Mouse (Mus musculus) brain, embryonic 18.5 days (tissue): ENCODE results near the gene Btnl6.
"Not testable (repeated sequence)": the region's sequence is repeated elsewhere in the genome, so short reads cannot be mapped to it uniquely, and the experiment has no call there.

Source experiments
- DNase-seq: peaks from one replicate; pipeline ENCODE4 v3.0.0-alpha.2; 2012; ENCODE audit warnings: low read depth, low spot score

Gene Btnl6

GRCm38 (mm10) chr17:34517252-34517651, at the start of gene Btnl6:
Gene Btnl6, minus strand, starts transcription at chr17:34517352.
- no peak for DNase-seq

DNA sequence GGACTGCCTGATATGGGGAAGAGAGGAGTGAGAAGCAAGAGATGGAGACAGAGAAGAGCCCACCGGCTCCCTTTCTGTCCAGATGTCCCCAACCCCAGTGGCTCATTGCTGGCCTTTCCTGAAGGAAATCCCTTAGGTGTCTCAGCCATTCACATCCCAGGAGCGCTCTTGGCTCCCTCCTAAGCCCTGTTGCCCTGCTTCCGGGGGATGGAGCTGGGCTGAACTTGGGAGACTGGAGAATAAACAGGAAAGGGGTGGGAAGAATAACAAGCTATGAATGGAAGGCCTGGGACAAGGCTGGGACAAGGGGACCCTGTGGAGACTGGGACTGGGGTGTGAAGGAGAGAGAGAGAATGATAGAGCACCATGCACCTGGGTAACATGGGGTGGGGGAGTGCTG, 47.6 kb upstream of the Btnl6 start:
- no peak for DNase-seq

GRCm38 (mm10) chr17:34564003-34564421, 46.9 kb upstream of the Btnl6 start, which contains the start of gene Notch4:
Gene Notch4, plus strand, starts transcription at chr17:34564268.
- no peak for DNase-seq

- DNase-seq = no peak
Measured at GRCm38 (mm10) chr17:34563354-34563753, 46.2 kb upstream of the Btnl6 start.

DNA sequence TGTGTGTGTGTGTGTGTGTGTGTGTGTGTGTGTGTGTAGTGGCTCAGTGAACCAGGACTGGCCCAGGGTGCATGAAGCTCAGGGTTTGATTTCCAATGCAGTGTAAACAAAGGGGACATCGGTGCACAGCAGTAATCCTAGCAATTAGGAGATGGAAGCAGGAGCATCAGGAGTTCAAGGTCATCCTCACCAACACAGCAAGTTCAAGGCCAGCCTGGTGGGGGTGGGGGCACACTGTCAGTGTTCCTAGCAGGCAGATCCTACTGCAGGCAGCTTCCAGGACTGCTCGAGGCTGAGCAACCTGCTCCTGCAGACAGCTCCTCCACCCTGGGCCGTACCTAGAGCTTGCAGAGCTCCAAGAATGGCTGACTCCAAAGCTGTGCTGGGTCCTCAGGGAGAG, 45.4 kb upstream of the Btnl6 start:
- no peak for DNase-seq

GRCm38 (mm10) chr17:34561200-34561599, 44.0 kb upstream of the Btnl6 start:
- no peak for DNase-seq

DNA sequence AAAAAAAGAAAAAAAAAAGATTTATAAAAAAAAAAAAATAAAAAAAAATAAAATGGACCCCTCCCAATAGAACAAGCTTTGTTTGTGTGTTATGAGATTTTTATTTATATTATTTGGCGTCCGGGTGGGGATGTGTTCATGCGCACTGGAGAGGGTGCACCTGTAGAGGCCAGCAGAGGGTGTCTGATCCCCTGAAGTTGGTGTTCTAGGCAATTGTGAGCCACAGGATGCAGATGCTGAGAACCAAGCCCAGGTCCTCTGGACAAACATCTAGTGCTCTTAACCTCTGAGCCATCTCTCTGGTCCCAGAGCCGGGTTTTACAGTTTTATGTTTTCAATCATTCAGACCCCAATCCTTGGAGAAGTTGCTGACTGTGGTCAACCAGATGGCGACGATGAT, 43.3 kb upstream of the Btnl6 start:
- no peak for DNase-seq

GRCm38 (mm10) chr17:34559895-34560294, 42.7 kb upstream of the Btnl6 start:
- no peak for DNase-seq

DNA sequence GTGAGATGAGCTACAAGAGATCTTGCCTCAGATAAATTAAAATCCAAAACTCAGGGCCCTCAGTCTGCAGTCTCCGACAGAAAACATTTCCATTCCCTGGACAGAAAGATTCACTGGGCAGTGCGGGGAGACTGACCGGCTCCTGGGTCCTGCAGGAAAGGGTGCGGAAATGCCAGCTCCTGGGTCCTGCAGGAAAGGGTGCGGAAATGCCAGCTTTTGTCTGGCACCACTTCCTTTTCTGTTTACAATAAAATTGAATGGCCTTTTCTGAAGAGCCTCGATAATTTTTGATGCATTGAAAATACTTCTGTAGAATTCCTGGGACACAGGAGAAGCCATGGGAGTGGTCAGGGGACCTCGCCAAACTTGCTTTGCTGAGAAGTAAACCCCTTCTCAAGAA, 42.0 kb upstream of the Btnl6 start:
- DNase-seq = no peak

DNA sequence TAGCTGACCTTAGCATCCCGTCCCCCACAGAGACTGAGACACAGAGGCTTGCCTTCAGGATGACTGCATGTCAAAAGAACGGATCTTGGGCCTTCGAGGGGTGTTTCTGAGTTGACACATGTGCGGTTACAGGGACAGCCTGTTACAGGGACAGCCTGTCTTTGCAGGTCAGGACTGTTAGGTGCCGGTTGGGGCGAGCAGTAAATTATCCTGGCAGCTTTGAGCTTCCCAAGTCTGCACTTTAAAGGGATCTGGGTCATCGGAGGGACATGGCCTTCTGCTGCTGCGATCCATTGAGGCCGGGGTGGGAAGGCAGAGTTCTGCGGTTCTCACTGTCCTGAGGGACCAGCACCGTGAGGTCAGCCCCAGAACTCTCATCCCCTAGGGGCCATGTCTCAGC, 40.3 kb upstream of the Btnl6 start:
- no peak for DNase-seq

DNA sequence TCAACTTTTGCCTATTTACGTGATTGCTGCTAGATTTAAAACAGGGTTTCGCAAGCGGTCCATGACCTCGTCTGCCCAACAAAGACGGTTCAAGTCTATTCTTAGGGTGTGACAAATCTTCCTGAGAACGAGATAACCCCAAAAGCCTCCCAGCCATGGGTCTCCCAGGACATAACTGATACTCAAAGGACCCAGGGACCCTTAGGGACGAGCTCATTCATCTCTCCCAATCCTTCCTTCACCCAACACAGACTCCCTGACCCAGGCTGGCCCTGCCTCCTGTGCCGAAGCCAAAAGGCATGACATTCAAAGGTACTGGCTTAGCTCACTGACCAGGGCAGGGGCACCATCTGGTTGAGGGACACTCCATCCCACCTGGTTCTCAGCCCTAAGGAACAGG, 39.3 kb upstream of the Btnl6 start:
- DNase-seq = no peak

- no peak for DNase-seq
Measured at GRCm38 (mm10) chr17:34555483-34555882, 38.3 kb upstream of the Btnl6 start.

DNA sequence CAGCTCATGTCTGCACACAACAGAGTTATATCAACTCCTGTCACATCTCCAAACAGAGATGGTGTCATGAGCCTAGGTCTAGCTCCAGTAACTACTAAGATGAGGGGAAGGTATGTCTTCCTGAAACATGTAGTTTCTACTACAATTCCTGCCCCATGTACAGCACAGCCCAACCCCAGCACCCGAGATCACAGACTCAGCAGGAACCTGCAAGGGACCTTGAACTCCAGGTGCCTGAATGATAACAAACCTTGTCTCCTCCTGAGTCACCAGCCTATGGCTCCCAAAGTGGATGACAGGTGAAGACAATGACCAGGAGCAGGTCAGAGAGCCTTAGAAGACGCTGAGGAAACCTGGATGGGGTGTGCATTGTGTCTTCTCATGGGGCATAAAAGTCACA, 32.7 kb upstream of the Btnl6 start:
- no peak for DNase-seq

DNA sequence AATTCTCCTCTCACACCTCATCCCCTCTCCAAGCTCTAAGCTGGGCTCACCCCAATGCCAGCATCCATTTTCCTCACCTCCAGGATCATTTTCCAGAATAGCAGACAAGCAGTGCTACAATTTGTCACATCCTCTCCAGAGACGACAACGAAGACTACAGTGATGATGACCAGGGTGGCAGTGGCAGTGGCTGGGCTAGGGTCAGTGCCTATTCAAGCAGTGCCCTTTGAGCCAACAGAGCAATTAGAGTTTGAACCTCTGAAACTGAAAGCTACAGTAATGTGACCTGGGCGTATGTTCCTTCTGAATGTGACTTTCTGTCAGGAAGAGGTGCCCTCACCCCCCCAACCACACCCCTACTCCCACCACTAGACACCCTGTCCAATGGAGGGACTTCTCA, 32.0 kb upstream of the Btnl6 start:
- no peak for DNase-seq

DNA sequence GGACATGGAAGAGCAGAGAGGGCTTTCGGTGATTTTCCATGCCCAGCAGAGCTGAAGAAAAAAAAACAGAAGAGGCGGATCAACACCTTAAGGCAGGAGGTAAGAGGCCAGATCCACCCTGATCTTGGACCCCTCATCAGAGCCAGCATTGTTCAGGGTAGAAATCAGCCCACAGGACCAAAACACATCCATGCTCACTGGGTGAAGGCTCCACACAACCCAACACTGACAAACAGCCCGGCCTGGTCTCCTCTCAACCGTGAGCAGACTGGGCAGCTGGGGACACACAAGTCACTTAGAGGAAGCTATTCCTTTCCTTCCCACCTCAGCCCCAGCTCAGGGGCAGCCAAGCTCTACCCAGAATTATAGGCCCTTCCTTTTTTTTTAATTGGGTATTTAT, 30.4 kb upstream of the Btnl6 start:
- no peak for DNase-seq

DNA sequence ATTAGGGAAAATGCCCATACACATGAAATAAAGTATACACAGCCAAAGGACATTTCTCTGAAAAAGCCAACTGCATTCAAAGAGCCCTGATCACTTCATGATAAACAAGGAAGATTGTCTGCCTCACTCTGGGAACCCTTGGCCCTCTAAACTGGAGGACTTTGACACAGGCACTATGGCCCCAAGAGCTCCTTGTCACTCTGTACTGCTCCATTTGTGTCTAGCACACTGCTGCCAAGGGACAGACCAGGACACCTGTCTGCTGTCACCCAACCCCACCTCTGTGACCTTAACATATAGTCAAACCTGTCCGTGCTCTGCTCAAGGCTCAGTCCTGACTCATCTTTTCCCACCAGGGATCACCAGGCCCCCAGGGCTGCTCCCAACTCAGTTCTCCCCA, 29.6 kb upstream of the Btnl6 start:
- no peak for DNase-seq

GRCm38 (mm10) chr17:34543567-34543966, 26.4 kb upstream of the Btnl6 start:
- not testable (repeated sequence) for DNase-seq

DNA sequence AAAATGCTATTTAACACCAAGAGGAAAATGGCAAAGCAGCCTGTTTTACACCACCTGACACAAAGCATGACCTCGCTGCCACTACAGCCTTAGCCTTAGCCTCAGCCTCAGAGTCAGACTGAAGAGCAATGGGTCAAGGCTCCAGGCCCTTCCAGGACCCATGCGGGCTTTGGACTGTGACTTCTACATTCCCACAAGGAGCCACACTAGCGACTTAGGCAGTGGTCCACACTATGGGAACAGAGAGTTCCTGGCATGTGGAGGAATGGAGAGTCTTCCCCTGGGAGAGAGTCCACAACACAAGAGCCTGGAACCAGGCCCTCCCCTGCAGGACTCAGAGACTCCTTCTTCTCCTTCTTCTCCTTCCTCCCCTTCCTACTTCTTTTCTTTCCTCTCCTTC, 15.5 kb upstream of the Btnl6 start:
- DNase-seq = no peak

GRCm38 (mm10) chr17:34519001-34519400, 1.8 kb upstream of the Btnl6 start:
- no peak for DNase-seq

DNA sequence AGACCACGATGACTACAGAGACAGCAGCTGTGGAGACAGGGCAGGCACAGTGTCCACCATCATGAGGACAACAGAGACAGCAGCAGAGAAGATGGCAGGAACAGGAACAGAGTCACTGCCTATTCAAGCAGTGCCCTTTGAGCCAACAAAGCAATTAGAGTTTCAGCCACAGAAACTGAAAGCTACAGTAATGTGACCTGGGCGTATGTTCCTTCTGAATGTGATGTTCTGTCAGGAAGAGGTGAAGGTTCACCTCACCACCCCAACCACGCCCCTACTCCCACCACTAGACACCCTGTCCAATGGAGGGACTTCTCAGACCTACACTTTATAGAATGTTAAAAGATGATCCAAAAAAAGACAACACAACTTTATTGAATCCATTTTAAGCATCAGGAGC, 1.4 kb upstream of the Btnl6 start:
- not testable (repeated sequence) for DNase-seq

DNA sequence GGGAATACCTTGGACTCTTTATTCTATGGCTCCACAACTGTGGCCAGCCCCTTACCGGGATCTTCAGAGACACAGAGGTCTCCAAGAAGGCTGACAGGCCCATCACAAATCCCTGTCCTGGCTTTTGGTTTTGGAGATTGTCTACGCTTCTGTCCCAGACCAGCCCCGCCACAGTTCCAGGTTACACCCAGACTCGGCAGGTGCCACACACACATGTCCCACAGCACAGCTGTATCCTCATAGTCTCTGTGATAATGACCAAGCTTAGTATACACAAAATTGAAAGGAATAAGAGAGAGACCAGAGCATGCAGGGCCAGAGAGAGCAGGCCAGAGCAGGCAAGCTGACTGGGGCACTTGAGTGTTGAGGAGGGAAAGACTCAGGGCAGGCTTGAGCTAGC, 643 bp upstream of the Btnl6 start:
- no peak for DNase-seq

GRCm38 (mm10) chr17:34516514-34516913, 638 bp downstream of the Btnl6 start:
- DNase-seq = no peak

DNA sequence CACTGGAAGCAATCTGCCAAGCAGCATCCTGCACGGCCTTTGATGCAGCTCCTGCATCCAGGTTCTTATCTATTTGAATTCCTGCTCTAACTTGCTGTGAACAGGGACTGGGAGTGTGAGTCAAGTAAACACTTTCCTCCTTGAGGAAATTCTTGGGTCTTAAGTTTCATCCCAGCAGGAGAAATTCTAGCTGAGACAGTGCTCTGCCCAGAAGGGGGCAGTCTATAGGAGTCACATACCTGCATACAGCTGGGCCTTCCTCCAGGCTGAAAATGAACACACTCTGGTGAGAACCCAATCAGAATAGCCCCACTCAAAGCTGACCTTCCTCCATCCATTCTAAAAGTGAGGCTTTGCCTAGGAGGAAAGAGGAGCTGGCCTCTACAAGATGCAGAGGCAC, 5.4 kb downstream of the Btnl6 start:
- DNase-seq = not testable (repeated sequence)

DNA sequence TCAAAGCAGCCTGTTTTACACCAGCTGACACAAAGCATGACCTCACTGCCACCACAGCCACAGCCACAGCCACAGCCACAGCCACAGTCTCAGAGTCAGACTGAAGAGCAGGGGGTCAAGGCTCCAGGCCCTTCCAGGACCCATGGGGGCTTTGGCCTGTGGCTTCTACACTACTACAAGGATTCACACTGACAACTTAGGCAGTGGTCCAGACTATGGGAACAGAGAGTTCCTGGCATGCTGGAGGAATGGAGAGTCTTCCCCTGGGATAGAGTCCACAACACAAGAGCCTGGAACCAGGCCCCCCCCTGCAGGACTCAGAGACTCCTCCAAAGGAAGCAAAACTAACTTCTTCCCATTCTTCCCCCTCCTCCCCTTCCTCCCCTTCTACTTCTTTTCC, 9.6 kb downstream of the Btnl6 start:
- no peak for DNase-seq

DNA sequence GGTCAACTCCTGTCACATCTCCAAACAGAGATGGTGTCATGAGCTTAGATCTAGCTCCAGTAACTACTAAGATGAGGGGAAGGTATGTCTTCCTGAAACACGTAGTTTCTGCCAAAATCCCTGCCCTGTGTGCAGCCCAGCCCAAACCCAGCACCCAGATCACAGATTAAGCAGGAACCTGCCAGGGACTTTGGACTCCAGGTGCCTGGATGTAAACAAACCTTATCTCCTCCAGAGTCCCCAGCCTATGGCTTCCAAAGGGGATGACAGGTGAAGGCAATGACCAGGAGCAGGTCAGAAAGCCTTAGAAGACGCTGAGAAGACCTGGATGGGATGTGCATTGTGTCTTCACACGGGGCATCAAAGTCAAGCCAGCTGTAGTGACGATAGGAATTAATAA, 19.4 kb downstream of the Btnl6 start:
- DNase-seq = not testable (repeated sequence)
